Mouse (Mus musculus) cerebellum, adult 9-10 months (tissue): ENCODE results near the gene Smc3.

ENCODE experiments used
- DNase-seq: peaks from one replicate; pipeline ENCODE4 v3.0.0; 2022

Gene Smc3

GRCm38 (mm10) chr19:53599757-53600539, at the start of gene Smc3:
Gene Smc3, plus strand, starts transcription at chr19:53600398.
- peak; percentile 99 for DNase-seq

GRCm38 (mm10) chr19:53550972-53551371, 49.2 kb upstream of the Smc3 start:
- DNase-seq: no peak

GRCm38 (mm10) chr19:53552216-53552786, 47.9 kb upstream of the Smc3 start:
- no peak for DNase-seq

GRCm38 (mm10) chr19:53552795-53553194, 47.4 kb upstream of the Smc3 start:
- DNase-seq: no peak

- no peak for DNase-seq
These were observed 45.8 kb upstream of the Smc3 start for GRCm38 (mm10) chr19:53554402-53554801.

GRCm38 (mm10) chr19:53554981-53555616, 45.1 kb upstream of the Smc3 start:
- DNase-seq: no peak

GRCm38 (mm10) chr19:53556841-53557240, 43.4 kb upstream of the Smc3 start:
- DNase-seq: no peak

- DNase-seq: no peak
These were observed 42.8 kb upstream of the Smc3 start for GRCm38 (mm10) chr19:53557267-53557936.

- no peak for DNase-seq
These were observed 39.8 kb upstream of the Smc3 start for GRCm38 (mm10) chr19:53560436-53560835.

GRCm38 (mm10) chr19:53564174-53564573, 36.0 kb upstream of the Smc3 start:
- DNase-seq: no peak

- DNase-seq: no peak
These were observed 34.5 kb upstream of the Smc3 start for GRCm38 (mm10) chr19:53565565-53566277.

- no peak for DNase-seq
These were observed 32.3 kb upstream of the Smc3 start for GRCm38 (mm10) chr19:53567864-53568263.

GRCm38 (mm10) chr19:53568553-53568952, 31.6 kb upstream of the Smc3 start:
- DNase-seq: no peak

GRCm38 (mm10) chr19:53571056-53571455, 29.1 kb upstream of the Smc3 start:
- no peak for DNase-seq

- DNase-seq: no peak
These were observed 28.4 kb upstream of the Smc3 start for GRCm38 (mm10) chr19:53571501-53572428.

GRCm38 (mm10) chr19:53572607-53573006, 27.6 kb upstream of the Smc3 start:
- no peak for DNase-seq

GRCm38 (mm10) chr19:53573151-53573550, 27.0 kb upstream of the Smc3 start:
- no peak for DNase-seq

GRCm38 (mm10) chr19:53574131-53574530, 26.1 kb upstream of the Smc3 start:
- DNase-seq: no peak

GRCm38 (mm10) chr19:53574546-53574945, 25.7 kb upstream of the Smc3 start:
- DNase-seq: no peak

GRCm38 (mm10) chr19:53575296-53576010, 24.7 kb upstream of the Smc3 start:
- DNase-seq: no peak

- DNase-seq: no peak
These were observed 24.1 kb upstream of the Smc3 start for GRCm38 (mm10) chr19:53576061-53576460.
